Mouse (Mus musculus): ENCODE measurements around the gene Moap1. TPM values are rescaled to one million over a fixed set of nuclear protein-coding genes. Genes with fewer than 3 reads are reported as not detected.

The Moap1 gene
- polyA plus RNA-seq, 1 experiment from 2014 or later: 41.4 TPM

- Histone ChIP-seq H3K4me2 (peak within 1 kb of the TSS; percentile 94), H3K27ac (ENCODE audit: low read depth, low read length) (peak within 1 kb of the TSS; percentile 51), H3K4me1 (ENCODE audit: control insufficient read depth, insufficient read depth, low read length) (peaks cover 33% of the 10 kb centered on the region), H3K36me3 (ENCODE audit: control insufficient read depth, insufficient read depth, low read length) (no peaks in the 10 kb centered on the region), H3K9me3 (ENCODE audit: control insufficient read depth, low read length) (no peaks in the 10 kb centered on the region), H3K4me3 (ENCODE audit: low read depth, low read length) (peak within 1 kb of the TSS; percentile 78), H3K9ac (ENCODE audit: low read length) (peak within 1 kb of the TSS; percentile 78), H3K27me3 (ENCODE audit: control insufficient read depth, insufficient read depth, low read length) (no peaks in the 10 kb centered on the region; the same call in 1 of the 2 replicates)
- WGBS: under 1% methylated on average over 67 of the region's 105 CpGs
- peak; percentile 90 for ATAC-seq (ENCODE audit: low FRiP score)
- DNase-seq (ENCODE audit: low spot score, missing footprints): peak; percentile 93
Measured at GRCm38 (mm10) chr12:102704457-102705198, 38.8 kb downstream of the Moap1 start, which contains the start of gene Itpk1. Gene Itpk1, minus strand, starts transcription at chr12:102704930.

- WGBS: 5% methylated on average over 17 of the region's 17 CpGs
- Histone ChIP-seq H3K27ac (ENCODE audit: low read depth, low read length) (no peak overlapping the region), H3K4me2 (peak overlapping the region; percentile 94), H3K36me3 (ENCODE audit: control insufficient read depth, insufficient read depth, low read length) (no peaks in the 10 kb centered on the region), H3K9me3 (ENCODE audit: control insufficient read depth, low read length) (no peaks in the 10 kb centered on the region), H3K27me3 (ENCODE audit: control insufficient read depth, insufficient read depth, low read length) (no peaks in the 10 kb centered on the region; the same call in 1 of the 2 replicates), H3K4me1 (ENCODE audit: control insufficient read depth, insufficient read depth, low read length) (peaks cover 36% of the 10 kb centered on the region), H3K4me3 (ENCODE audit: low read depth, low read length) (peak overlapping the region; percentile 78), H3K9ac (ENCODE audit: low read length) (peak overlapping the region; percentile 78; the same call in 1 of the 2 replicates)
- DNase-seq (ENCODE audit: low spot score, missing footprints) (no peak), ATAC-seq (ENCODE audit: low FRiP score) (0 out of 2 replicates have a peak, but pooled peaks have one; percentile 0)
Measured at GRCm38 (mm10) chr12:102703921-102704408, 39.5 kb downstream of the Moap1 start.

- Histone ChIP-seq H3K9me3 (ENCODE audit: control insufficient read depth, low read length) (no peaks in the 10 kb centered on the region), H3K36me3 (ENCODE audit: control insufficient read depth, insufficient read depth, low read length) (no peaks in the 10 kb centered on the region), H3K4me3 (ENCODE audit: low read depth, low read length) (peak overlapping the region; percentile 78), H3K4me2 (peak overlapping the region; percentile 94), H3K4me1 (ENCODE audit: control insufficient read depth, insufficient read depth, low read length) (peaks cover 41% of the 10 kb centered on the region), H3K27ac (ENCODE audit: low read depth, low read length) (no peak overlapping the region), H3K9ac (ENCODE audit: low read length) (0 out of 2 replicates have a peak overlapping the region, but pooled peaks have one; percentile 24), H3K27me3 (ENCODE audit: control insufficient read depth, insufficient read depth, low read length) (no peaks in the 10 kb centered on the region; the same call in 1 of the 2 replicates)
- peak; percentile 92 for DNase-seq (ENCODE audit: low spot score, missing footprints)
- 29% methylated on average over 6 of the region's 6 CpGs for WGBS
- no peak for ATAC-seq (ENCODE audit: low FRiP score)
Measured at GRCm38 (mm10) chr12:102703441-102703840, 40.0 kb downstream of the Moap1 start.

- Histone ChIP-seq H3K27me3 (ENCODE audit: control insufficient read depth, insufficient read depth, low read length) (no peaks in the 10 kb centered on the region; the same call in 1 of the 2 replicates), H3K9ac (ENCODE audit: low read length) (peak overlapping the region; percentile 24; the same call in 1 of the 2 replicates), H3K9me3 (ENCODE audit: control insufficient read depth, low read length) (no peaks in the 10 kb centered on the region), H3K4me1 (ENCODE audit: control insufficient read depth, insufficient read depth, low read length) (peaks cover 45% of the 10 kb centered on the region), H3K4me3 (ENCODE audit: low read depth, low read length) (peak overlapping the region; percentile 78; the same call in 1 of the 2 replicates), H3K27ac (ENCODE audit: low read depth, low read length) (no peak overlapping the region), H3K36me3 (ENCODE audit: control insufficient read depth, insufficient read depth, low read length) (no peaks in the 10 kb centered on the region), H3K4me2 (peak overlapping the region; percentile 94)
- ATAC-seq (ENCODE audit: low FRiP score) (no peak), DNase-seq (ENCODE audit: low spot score, missing footprints) (peak; percentile 86)
- WGBS: 2% methylated on average over 4 of the region's 4 CpGs
Measured at GRCm38 (mm10) chr12:102703111-102703412, 40.4 kb downstream of the Moap1 start.

- Histone ChIP-seq H3K4me1 (ENCODE audit: control insufficient read depth, insufficient read depth, low read length) (peaks cover 50% of the 10 kb centered on the region), H3K27me3 (ENCODE audit: control insufficient read depth, insufficient read depth, low read length) (no peaks in the 10 kb centered on the region; the same call in 1 of the 2 replicates), H3K27ac (ENCODE audit: low read depth, low read length) (peak overlapping the region; percentile 10; the same call in 1 of the 2 replicates), H3K9ac (ENCODE audit: low read length) (peak overlapping the region; percentile 24; the same call in 1 of the 2 replicates), H3K4me2 (peak overlapping the region; percentile 94), H3K9me3 (ENCODE audit: control insufficient read depth, low read length) (no peaks in the 10 kb centered on the region), H3K4me3 (ENCODE audit: low read depth, low read length) (0 out of 2 replicates have a peak overlapping the region, but pooled peaks have one; percentile 1), H3K36me3 (ENCODE audit: control insufficient read depth, insufficient read depth, low read length) (no peaks in the 10 kb centered on the region)
- WGBS: 4% methylated on average over 15 of the region's 15 CpGs
- DNase-seq (ENCODE audit: low spot score, missing footprints): peak; percentile 97
- no peak for ATAC-seq (ENCODE audit: low FRiP score)
Measured at GRCm38 (mm10) chr12:102702356-102703110, 40.9 kb downstream of the Moap1 start.

GRCm38 (mm10) chr12:102701691-102702207 lies 41.7 kb downstream of the Moap1 start:
- no peak overlapping the region for H3K4me3 ChIP-seq (ENCODE audit: low read depth, low read length)
- no peak overlapping the region for H3K4me2 ChIP-seq
- H3K4me1 ChIP-seq (ENCODE audit: control insufficient read depth, insufficient read depth, low read length): peaks cover 51% of the 10 kb centered on the region
- H3K27me3 ChIP-seq (ENCODE audit: control insufficient read depth, insufficient read depth, low read length): no peaks in the 10 kb centered on the region; the same call in 1 of the 2 replicates
- ATAC-seq (ENCODE audit: low FRiP score) (no peak), DNase-seq (ENCODE audit: low spot score, missing footprints) (no peak)
- WGBS: 89% methylated on average over 5 of the region's 5 CpGs
- no peaks in the 10 kb centered on the region for H3K36me3 ChIP-seq (ENCODE audit: control insufficient read depth, insufficient read depth, low read length)
- no peaks in the 10 kb centered on the region for H3K9me3 ChIP-seq (ENCODE audit: control insufficient read depth, low read length)
- no peak overlapping the region for H3K9ac ChIP-seq (ENCODE audit: low read length)
- H3K27ac ChIP-seq (ENCODE audit: low read depth, low read length): no peak overlapping the region

- no peak for ATAC-seq (ENCODE audit: low FRiP score)
- no peak for DNase-seq (ENCODE audit: low spot score, missing footprints)
- H3K36me3 ChIP-seq (ENCODE audit: control insufficient read depth, insufficient read depth, low read length): no peaks in the 10 kb centered on the region
- H3K9me3 ChIP-seq (ENCODE audit: control insufficient read depth, low read length): no peaks in the 10 kb centered on the region
- H3K27me3 ChIP-seq (ENCODE audit: control insufficient read depth, insufficient read depth, low read length): no peaks in the 10 kb centered on the region; the same call in 1 of the 2 replicates
- no peak overlapping the region for H3K27ac ChIP-seq (ENCODE audit: low read depth, low read length)
- no peak overlapping the region for H3K9ac ChIP-seq (ENCODE audit: low read length)
- H3K4me2 ChIP-seq: no peak overlapping the region
- peaks cover 51% of the 10 kb centered on the region for H3K4me1 ChIP-seq (ENCODE audit: control insufficient read depth, insufficient read depth, low read length)
- no peak overlapping the region for H3K4me3 ChIP-seq (ENCODE audit: low read depth, low read length)
- 71% methylated on average over 12 of the region's 12 CpGs for WGBS
Measured at GRCm38 (mm10) chr12:102700453-102700852, 43.0 kb downstream of the Moap1 start.

GRCm38 (mm10) chr12:102699156-102699555 lies 44.3 kb downstream of the Moap1 start:
- Histone ChIP-seq H3K27ac (ENCODE audit: low read depth, low read length) (no peak overlapping the region; the same call in 1 of the 2 replicates), H3K9me3 (ENCODE audit: control insufficient read depth, low read length) (no peaks in the 10 kb centered on the region), H3K27me3 (ENCODE audit: control insufficient read depth, insufficient read depth, low read length) (no peaks in the 10 kb centered on the region; the same call in 1 of the 2 replicates), H3K9ac (ENCODE audit: low read length) (no peak overlapping the region; the same call in 1 of the 2 replicates), H3K4me3 (ENCODE audit: low read depth, low read length) (no peak overlapping the region), H3K4me1 (ENCODE audit: control insufficient read depth, insufficient read depth, low read length) (peaks cover 49% of the 10 kb centered on the region), H3K36me3 (ENCODE audit: control insufficient read depth, insufficient read depth, low read length) (no peaks in the 10 kb centered on the region), H3K4me2 (no peak overlapping the region)
- DNase-seq (ENCODE audit: low spot score, missing footprints) (no peak), ATAC-seq (ENCODE audit: low FRiP score) (no peak)
- WGBS: 31% methylated on average over 1 of the region's 1 CpGs
